Mouse (Mus musculus): Measurements from ENCODE around the gene Homer3.

Homer3 gene

DNA sequence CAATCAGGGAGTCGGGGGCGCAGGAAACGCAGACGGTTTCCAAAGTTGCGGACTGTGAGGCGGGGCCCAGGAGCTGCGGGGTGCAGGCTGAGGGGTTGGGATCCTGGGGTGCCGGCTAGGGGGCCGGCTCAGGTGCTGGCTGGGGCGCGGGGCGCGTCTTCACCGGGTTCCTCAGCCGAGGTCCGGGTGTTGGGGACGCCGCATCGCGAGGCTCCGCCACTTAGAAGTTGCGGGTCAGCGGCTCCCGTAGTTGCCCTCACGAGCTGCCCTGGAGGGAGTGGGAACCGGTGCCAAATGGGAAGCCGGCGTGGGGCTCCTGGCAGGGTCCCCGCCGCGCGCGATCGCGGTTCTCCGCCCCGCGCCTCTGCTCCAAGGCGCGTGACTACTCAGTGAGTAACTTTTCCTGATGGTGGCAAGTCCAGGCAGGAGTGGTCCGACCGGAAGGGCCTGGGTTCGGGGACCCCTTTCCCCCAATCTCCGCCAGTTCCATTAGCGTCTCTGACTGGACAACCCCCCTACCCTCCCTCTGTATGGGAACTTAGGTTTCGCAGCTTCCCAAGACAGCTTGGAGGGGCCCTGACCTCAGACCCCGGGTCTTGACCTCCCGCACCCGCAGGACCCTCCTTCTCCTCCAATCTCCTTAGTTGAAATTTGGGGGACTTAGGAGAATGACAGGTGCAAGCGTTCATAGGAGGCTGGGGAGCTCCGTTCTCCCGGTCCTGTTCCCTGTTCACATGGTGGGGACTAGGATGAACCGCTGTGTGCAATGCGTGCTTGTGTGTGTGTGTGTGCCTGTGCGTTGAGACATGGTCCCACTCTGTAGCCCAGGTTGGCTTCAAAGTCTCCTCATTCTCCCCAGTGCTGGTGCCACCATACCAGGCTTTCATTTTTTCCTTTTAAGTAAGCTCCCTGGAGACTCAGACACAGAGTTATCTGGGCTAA, 780 bp downstream of the Homer3 start:
- in situ Hi-C loops (cut with MboI, MseI): no loop called here

DNA sequence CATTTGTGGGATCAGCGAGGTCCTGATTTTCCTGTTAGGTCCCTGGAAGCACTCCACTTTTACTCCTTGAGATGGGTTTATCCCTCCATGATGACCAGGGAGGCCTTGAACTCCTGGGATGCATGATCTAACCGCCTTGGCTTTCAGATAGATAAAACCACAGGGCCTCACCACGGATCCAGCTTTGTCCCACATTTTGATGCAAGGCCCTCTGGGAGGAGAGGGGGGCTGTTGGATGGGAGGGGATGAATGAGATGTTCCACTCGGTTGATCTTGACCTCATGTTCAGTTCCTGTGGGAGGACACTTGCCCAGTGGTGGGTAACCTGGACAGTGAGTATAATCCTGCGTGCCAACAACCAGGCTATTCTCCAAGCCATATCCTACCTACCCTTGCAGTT, 1.8 kb downstream of the Homer3 start:
- in situ Hi-C loops (cut with MboI, MseI): no loop called here

DNA sequence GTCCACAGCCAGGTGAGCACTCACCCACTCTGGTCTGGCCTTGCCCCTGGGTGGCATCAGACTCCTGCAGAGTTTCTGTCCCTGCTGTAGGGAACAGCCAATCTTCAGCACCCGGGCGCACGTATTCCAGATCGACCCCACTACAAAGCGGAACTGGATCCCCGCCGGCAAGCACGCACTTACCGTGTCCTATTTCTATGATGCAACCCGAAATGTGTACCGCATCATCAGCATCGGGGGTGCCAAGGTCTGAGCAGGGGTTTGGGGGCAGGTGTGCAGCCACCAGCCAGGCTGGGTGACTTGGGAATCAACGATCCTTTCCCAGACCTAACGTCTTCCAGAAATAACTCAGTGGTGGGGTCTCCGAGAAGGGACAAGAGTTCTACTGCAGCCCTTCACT, 2.7 kb downstream of the Homer3 start:
- in situ Hi-C loops (cut with MboI, MseI): no loop called here

DNA sequence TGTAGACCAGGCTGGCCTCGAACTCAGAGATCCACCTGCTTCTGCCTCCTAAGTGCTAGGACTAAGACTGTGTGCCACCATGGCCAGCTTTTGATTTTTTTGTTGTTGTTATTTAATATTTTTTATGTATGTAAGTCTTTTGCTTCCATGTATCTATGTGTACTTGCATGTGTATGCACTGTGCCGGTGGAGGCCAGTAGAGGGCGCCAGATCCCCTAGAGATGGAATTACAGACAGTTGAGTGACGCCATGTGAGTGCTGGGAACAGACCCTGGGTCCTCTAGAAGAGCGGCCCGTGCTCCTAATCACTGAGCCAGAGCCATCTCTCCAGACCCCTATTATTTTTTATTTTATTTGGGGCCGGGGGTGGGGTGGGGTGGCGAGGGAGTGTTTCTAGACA, 4.1 kb downstream of the Homer3 start:
- in situ Hi-C loops (cut with MboI, MseI): no loop called here

DNA sequence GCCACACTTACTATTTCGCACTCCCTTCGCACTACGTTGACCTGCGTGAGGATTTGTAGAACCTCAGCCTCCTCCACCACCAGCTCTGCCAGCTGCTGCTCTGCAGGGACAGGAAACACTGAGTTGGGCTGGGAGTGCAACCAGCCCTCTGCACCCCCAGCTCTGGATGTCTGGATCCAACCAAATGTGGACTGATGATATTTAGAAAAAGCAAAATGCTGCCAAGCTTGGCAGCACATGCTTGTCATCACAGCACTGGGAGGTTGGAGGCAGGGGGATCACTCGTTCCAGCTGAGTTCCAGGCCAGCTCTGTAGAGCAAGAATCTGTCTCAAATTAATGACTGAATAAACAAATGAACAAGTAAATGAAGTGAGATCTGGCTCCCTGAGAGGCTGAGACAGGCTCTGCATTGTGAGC, 11.4 kb downstream of the Homer3 start:
- in situ Hi-C loops (cut with MboI, MseI): no loop called here

DNA sequence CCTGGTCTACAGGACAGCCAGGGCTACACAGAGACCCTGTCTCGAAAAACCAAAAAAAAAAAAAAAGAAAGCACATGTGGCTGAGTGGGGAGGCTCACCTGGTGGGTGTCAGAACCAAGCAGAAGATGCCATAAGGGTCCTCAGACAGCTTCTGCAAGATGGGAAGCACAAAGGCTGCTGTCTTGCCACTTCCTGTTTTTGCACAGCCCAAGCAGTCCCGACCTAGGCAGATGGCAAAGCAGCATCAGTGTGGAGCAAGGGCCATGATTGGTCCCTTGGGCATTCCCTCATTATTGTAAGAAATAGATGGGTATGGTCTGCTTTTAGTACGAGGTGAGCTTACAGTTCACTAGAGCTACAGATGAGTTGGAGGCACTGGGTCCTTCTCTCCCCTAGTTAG, 18.3 kb downstream of the Homer3 start:
- in situ Hi-C loops (cut with MboI, MseI): no loop called here

DNA sequence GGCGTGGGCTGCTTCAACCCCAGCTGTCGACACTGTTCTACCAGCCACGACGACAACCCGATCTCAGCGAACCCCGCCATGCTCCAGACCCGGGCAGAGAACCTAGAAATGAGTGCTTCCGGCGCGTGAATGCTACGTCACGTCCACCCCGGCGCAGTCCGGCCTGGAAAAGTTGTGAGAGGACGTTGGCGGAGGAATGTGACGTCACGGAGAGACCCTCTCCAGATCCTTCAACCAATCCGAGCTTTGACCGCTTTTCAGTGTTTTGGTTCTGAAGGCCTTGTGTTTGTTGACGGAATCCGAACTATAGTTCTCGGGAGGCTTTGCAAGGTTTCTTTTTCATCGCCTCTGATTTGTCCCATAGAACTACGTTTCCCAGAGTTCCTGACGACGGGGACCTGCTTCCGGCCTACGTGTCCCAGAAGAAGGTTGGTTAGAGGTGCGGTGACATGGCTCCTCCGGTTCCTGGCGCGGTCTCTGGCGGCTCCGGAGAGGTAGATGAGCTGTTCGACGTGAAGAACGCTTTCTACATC, 19.8 kb downstream of the Homer3 start, which contains the start of the genes Ddx49 and Cope:
Ddx49 (minus strand) TSS at position 132 of the 533 bp plus-strand sequence.
Cope (plus strand) TSS at position 161 of the 533 bp plus-strand sequence.
- in situ Hi-C loops (cut with MboI, MseI): no loop called here

DNA sequence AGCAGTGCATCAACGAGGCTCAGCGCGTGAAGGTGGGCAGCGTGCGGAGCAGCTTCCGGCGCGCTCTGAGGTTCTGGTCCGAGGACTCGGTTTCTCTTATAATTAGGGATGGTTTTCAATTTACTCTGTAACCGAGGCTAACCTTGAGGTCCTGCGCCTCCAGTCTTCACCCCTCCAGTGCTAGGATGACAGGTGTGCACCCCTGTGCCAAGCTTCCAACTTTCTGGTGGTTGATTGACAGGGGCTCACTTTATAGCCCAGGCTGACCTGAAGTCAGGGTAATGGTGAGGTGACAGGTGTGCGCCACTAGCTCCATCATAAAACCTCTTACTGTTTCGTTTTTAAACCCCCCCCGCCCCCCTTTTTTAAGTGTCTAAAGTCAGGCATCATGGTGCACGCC, 20.3 kb downstream of the Homer3 start:
- in situ Hi-C loops (cut with MboI, MseI): no loop called here

DNA sequence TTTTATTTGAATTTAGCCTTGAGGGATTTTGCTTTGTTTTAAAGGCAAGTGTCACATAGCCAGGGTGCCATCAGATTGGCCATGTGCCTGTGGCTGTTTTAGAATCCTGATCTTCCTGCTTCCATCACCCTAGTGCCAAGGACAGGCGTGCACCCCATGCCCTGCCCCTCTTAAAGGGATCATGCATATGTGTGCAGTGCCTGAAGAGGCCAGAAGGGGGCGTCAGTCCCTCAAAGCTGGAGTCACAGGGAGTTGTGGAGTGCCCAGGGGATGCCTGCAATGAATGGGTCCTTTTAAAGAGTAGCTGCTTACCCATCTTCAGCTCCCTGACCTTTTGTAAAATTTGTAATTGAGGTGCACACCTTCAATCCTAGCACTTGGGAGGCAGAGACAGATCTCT, 26.7 kb downstream of the Homer3 start:
- in situ Hi-C loops (cut with MboI, MseI): no loop called here

DNA sequence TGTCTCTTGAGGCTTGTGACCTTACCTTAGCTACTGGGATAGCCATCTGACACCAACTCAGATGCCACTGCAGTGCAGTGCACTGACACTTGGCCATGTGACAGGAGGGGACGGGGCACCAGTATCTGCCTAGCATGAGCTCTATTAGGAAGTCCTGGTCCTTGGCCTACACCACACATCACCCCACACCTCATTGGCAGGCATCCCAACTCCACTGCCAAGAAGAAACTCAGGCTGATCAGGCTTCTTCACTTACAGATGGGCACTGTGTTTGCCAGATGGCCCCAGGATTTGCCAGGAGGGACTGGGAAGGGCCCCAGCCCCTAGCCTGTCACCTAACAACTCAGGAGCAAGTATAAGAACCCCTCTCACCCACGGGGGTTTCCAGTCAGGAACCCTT, 30.8 kb downstream of the Homer3 start:
- in situ Hi-C loops (cut with MboI, MseI): no loop called here

DNA sequence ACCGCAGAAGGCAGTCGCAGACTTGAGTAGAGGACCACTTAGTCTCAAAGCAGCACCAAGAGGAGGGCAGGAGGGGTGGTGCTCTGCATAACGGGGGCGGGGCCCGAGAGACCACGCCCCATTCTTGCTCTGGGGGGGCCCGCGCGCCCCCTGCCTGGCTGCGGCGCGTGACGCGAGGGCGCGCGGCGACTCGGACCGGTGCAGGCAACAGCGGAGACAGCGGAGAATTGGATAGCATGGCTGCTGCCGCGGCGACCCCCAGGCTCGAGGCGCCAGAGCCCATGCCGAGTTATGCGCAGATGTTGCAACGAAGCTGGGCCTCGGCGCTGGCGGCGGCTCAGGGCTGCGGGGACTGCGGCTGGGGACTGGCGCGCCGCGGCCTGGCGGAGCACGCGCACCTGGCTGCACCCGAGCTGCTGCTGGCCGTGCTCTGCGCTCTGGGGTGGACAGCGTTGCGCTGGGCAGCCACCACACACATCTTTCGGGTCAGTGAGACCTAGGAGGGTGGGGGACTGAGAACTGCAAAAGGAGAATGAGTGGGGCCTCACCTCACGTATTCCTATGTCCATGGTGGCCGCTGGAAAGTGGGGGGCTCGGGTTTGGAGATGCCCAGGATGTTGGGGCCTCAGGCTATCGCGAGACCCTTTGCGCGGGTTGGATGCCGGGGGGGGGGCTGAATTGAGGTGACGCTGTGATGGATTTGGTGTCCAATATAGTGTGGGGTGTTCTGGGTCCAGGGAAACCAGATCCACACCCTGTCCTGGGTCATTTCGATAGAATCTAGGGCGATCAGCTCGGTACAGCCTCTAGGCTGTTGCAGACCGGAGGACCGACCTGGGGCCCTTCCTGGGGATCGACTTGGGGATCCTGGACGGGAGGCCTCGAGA, 33.2 kb downstream of the Homer3 start, which contains the start of gene Cers1:
Cers1 (plus strand) TSS at position 152 of the 887 bp plus-strand sequence.
- in situ Hi-C loops (cut with MboI, MseI): no loop called here

DNA sequence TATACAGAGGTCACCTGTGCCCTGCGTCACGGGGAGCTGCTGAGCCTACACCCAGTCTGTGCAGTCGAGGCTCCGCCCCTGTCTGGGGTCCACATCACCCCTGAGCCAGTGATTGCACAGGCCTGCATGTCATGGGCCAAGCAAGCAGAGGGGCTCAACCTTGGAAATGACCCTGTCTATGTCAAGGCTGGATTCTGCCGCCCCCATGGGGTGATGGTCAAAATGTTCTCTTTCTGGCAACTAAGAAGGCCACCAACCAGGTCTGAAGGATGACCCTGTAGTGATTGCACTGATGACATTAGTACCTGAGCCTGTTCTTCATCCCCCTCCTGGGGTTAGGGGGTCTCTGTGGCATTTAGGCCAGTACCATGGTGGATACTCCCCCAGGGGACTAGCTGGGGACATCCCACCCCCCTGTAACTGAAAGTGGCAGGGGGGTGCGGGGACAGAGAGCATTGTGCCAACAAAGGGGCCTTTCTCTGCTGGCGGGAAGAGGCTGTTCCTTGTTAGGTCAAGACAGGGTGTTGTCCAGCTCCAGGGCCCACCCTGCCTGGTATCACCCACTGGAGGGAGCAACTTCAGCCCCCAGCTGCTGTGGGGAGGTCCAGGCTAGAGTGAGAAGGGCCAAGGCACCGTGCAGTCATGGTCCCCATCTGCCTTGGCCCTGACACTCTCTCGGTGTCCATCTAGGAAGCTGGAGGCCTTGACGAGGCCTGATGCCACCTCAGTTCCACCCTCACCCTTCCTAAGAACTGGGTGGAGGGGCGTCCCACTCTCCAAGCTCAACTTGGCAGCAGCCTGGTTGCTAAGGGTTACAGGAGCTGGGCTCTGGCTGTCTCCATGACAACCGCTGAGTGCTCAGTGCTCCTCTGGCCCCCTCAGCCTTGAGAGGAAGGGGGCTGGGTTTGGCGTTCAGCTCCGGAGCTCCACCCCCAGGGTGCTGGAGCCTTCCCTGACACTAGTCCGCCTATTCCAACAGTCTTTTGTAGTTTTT, 34.2 kb downstream of the Homer3 start:
- in situ Hi-C loops (cut with MboI, MseI): no loop called here

DNA sequence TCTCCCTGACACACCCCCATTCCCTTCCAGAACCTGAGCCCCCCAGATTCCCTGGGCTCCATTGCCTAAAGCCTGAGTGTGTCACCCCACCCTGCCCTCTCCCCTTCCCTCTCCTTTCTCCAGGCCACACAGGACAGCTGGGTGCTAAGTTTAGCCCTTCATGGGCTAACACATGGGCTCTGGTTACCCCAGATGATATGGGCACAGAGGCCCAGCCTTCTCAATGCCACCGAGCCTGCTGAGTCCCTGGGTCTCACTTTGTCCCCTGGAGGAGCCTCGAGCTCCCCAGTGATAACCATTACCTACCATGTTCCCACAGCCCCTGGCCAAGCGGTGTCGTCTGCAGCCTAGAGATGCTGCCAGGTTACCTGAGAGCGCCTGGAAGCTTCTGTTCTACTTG, 35.2 kb downstream of the Homer3 start:
- in situ Hi-C loops (cut with MboI, MseI): no loop called here

DNA sequence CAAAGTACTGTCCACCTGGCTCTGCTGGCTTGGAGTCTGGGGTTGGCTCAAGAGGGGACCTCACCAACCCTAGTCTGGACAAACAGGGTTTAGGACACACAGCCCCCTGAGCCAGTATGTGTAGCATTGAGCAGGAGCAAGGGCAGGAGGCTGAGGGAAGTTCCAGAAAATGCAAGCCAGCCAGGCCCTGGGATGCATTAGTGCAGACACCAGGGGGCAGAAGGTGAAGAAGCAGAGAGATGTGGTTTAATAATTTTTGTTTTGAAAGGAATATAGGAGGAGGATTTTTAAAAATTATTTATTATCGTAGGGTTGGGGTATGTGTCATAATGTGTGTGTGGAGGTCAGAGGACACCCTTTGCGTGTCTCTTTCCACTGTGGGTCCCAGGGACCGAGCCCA, 41.1 kb downstream of the Homer3 start:
- in situ Hi-C loops (cut with MboI, MseI): no loop called here

DNA sequence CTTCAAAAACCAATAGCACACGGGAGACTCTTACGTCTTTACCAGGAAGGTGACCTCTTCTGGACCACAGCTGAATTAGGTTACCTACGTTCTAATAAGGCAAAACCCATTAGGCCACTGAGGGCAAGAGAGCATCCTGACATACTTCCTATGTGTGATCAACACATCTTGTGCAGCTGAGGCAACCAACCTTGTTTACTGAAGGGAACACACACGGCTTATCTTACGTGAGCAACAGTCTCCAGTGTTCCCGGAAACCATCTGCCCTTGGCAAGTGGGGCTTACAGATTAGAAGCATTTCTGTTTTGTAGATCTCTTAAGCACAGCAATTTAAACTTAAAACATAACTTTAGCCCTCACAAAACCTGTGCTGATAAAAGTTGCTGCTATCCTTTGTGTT, 44.9 kb downstream of the Homer3 start:
- in situ Hi-C loops (cut with MboI, MseI): no loop called here

DNA sequence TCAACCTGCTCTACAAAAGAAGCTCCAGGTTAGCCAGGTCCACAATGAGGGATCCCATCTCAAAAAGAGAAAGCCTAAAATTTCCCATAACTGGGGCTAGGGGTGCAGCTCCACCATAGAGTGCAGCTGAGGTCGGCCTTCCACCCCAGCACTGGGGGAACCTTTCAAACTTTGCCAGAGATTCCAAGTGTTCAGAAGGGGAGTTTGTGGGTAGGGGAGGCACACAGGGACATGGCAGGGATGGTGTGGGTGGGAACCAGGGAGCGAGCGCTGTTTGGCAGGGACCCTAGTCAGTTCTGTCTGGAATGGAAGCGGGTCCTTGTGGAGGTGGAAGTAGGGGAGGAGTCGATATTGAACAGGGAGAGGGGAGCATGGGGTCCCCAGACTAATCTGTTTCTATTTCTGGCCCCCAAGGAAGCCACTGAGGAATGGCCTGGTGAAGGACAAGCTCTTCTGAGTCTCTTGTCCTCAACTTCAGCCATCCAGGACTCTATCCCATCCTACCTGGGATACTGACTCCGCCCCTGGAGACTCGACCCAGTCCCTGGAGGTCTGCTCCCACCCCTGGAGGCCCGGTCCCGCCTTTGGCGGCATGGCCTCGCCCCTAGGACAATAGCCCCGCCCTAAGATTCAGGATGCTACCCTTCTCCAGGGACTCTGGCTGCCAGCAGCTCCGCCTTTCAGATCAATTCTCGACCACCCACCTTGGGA, 46.7 kb downstream of the Homer3 start, which contains the start of gene Gdf1:
Gdf1 (plus strand) TSS at position 694 of the 711 bp plus-strand sequence.
- in situ Hi-C loops (cut with MboI, MseI): no loop called here

DNA sequence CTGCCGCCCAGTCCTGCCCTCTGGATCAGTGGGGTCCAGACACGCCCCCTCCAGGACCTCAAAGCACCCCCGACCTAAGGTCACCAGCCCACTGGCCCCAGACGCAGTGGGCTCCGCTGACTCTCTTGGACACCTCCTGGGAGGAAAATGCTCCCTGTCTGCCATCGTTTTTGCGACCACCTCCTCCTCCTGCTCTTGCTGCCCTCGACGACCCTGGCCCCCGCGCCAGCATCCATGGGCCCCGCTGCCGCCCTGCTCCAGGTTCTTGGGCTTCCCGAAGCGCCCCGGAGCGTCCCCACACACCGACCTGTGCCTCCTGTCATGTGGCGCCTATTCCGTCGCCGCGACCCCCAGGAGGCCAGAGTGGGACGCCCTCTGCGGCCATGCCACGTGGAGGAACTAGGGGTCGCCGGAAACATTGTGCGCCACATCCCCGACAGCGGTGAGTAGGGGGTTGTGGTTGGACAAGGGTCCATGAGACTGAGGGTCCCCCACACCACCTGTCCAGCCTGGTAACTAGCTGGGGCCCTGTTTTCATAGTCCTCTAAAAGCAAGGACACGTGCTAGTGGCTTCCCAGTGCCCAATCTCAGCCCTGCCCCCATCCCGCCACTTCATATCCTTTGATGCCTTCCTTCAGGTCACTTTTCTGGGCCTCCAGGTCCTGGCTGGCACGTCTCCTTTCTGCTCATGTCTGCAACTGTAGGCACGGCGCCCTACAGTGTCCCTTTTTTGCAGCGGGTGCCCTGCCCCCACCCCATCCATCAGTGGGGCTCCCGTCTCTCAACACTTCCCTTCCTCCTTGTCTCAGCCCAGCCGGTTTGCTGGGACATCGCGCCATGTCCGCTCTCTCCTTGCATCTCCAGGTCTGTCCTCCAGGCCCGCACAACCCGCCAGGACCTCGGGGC, 47.5 kb downstream of the Homer3 start:
- in situ Hi-C loops (cut with MboI, MseI): no loop called here

DNA sequence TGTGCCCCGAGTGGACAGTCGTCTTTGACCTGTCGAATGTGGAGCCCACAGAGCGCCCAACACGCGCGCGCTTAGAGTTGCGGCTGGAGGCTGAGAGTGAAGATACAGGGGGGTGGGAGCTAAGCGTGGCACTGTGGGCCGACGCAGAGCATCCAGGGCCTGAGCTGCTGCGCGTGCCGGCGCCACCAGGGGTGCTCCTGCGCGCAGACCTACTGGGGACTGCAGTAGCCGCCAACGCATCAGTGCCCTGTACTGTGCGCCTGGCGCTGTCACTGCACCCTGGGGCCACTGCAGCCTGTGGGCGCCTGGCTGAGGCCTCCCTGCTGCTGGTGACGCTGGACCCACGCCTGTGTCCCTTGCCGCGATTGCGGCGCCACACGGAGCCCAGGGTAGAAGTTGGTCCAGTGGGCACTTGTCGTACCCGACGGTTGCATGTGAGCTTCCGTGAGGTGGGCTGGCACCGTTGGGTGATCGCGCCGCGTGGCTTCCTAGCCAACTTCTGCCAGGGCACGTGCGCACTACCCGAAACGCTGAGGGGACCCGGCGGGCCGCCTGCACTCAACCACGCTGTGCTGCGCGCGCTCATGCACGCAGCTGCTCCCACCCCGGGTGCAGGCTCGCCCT, 48.2 kb downstream of the Homer3 start:
- in situ Hi-C loops (cut with MboI, MseI): no loop called here

DNA sequence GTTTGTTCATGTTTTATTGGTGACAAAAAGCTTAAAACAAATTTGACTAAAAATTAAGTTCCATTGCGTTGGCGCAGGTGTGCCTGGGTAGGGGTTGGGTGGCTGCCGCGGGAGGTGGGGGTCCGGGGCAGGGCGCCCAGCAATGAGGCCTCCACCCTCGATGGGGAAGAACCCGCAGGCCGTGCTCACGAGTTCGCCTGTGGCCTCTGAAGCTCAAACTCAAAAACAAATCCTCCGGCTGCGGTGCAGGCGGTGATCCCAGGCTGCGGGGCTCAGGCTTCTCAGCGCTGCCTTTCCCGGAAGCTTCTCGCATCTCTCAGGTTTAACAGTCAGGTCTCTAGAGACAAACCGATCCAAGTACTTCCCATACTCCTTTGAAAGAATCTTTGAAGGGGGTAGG, 48.9 kb downstream of the Homer3 start:
- in situ Hi-C loops (cut with MboI, MseI): no loop called here
